ENCODE assay signal across 13 mouse cellular contexts in genomic region chr1:15943662-15944061, GRCm38 (mm10).
DNase-seq lines count a peak whose midpoint lies in the region; ATAC-seq lines count a peak whose summit lies in the region.
"Had no signal": no experiment of that assay in that cellular context is flagged by ENCODE, and none has a peak within 500 bp of the region (broad histone marks: within the 10 kb centered on the region; RNA-seq: fewer than 3 reads in every experiment).

No protein-coding gene starts in this region.

- H3K9me3 ChIP-seq in kidney, embryonic 14.5 days (ENCODE audit: control insufficient read depth, low read length): no peaks in the 10 kb centered on the region
- H3K9me3 ChIP-seq: intestine, embryonic 15.5 days had no signal

- no peaks in the 10 kb centered on the region for H3K27me3 ChIP-seq in kidney, embryonic 14.5 days (ENCODE audit: control insufficient read depth, insufficient read depth, low read length)
- H3K27me3 ChIP-seq: intestine, embryonic 15.5 days had no signal

- H3K4me1 ChIP-seq in kidney, embryonic 14.5 days (ENCODE audit: control insufficient read depth, insufficient read depth, low read length): no peaks in the 10 kb centered on the region
- H3K4me1 ChIP-seq: intestine, embryonic 15.5 days had no signal

- DNase-seq in layer of hippocampus, adult 18-20 months (ENCODE audit: low spot score in 2 of 2): peak; percentile 45 to 63
- DNase-seq in layer of hippocampus, postnatal 25 days (ENCODE audit: extremely low spot score in 1 of 2, low spot score in 1 of 2): no peak
- peak; percentile 32 to 63 for DNase-seq in cerebellum, postnatal 10 days
- DNase-seq in left cerebral cortex, adult 18-20 months (ENCODE audit: low spot score in 2 of 2): peak; percentile 47 to 55
- DNase-seq in telencephalon, adult 2 months (ENCODE audit: low read depth, low spot score): peak; percentile 70
- no peak for DNase-seq in heart, postnatal 10 days
- DNase-seq: heart, adult 2 months; thymus, adult 18-20 months had no signal

- H3K4me2 ChIP-seq in kidney, embryonic 14.5 days (replicated peaks; ENCODE audit: low read depth, low read length): no peak overlapping the region
- H3K4me2 ChIP-seq: intestine, embryonic 15.5 days; liver, embryonic 11.5 days had no signal

- H3K9ac ChIP-seq in kidney, embryonic 14.5 days (ENCODE audit: low read depth, low read length): no peak overlapping the region
- H3K9ac ChIP-seq: intestine, embryonic 15.5 days had no signal

- no peak overlapping the region for H3K27ac ChIP-seq in kidney, embryonic 14.5 days (ENCODE audit: low read depth, low read length)
- H3K27ac ChIP-seq: heart, adult 2 months; intestine, embryonic 15.5 days had no signal

- no peak overlapping the region for H3K4me3 ChIP-seq in kidney, embryonic 14.5 days (ENCODE audit: low read length)
- H3K4me3 ChIP-seq: erythroblast, embryonic 14.5 days; heart, adult 2 months; intestine, embryonic 15.5 days had no signal

- no peaks in the 10 kb centered on the region for H3K36me3 ChIP-seq in kidney, embryonic 14.5 days (ENCODE audit: control insufficient read depth, insufficient read depth, low read length)
- H3K36me3 ChIP-seq: intestine, embryonic 15.5 days had no signal

- ATAC-seq in kidney, embryonic 14.5 days (ENCODE audit: low FRiP score, low TSS enrichment): no peak
- ATAC-seq: intestine, embryonic 15.5 days; lung, postnatal 0 days had no signal

- intact Hi-C loops in heart, postnatal 10 days (cut with DNase I): no loop called here

- WGBS in kidney, embryonic 14.5 days: 89% methylated on average over 4 of the region's 4 CpGs

Comparison
In these comparisons a context has a peak if more than half of its experiments do, and no peak if none do; other contexts are left out.
1. DNase-seq: peak in layer of hippocampus, adult 18-20 months (2 of 2), cerebellum, postnatal 10 days (2 of 2), left cerebral cortex, adult 18-20 months (2 of 2) and telencephalon, adult 2 months (single experiment); none in layer of hippocampus, postnatal 25 days (0 of 2) and heart, postnatal 10 days (0 of 2).